ENCODE assay signal across 24 mouse cellular contexts in the genomic region with DNA sequence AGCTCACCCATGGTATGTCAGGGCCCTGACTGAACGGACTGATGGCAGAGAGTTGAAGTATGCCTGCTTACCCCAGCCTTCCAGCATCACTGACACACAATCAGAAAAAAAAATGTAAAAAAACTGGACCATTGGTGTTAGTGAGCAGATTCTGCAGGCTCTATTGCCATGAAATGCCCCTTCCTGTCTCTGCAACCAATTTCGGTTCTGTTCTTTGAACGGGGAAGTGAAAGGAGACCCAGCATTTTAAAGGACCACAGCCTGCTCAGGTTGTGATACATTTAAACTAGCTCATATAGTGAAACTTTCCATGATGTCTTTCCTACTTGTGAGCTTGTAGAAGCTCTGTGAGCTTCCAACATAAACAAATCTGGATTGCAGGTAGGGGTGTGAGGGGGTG.
"Had no signal": no experiment of that assay in that cellular context is flagged by ENCODE, and none has a peak within 500 bp of the region (broad histone marks: within the 10 kb centered on the region; RNA-seq: fewer than 3 reads in every experiment).

No protein-coding gene starts in this region.

- H3K36me3 ChIP-seq: heart, embryonic 10.5 days; heart, embryonic 12.5 days; hindbrain, embryonic 13.5 days; hindbrain, embryonic 15.5 days; kidney, embryonic 15.5 days; limb, embryonic 13.5 days; limb, embryonic 15.5 days; liver, embryonic 12.5 days had no signal

- DNase-seq: gastrocnemius, postnatal 14 days; gastrocnemius, postnatal 36 days; heart, adult 18-20 months; heart, postnatal 10 days; heart, postnatal 36 days; kidney, adult 11 months; kidney, adult 2 months; kidney, adult 9 months; kidney, postnatal 14 days; kidney, postnatal 36 days; layer of hippocampus, adult 9-11 months; layer of hippocampus, postnatal 36 days; left cerebral cortex, postnatal 4 days had no signal

- H3K27me3 ChIP-seq: heart, embryonic 12.5 days; hindbrain, embryonic 13.5 days; hindbrain, embryonic 15.5 days; kidney, embryonic 15.5 days; limb, embryonic 13.5 days; limb, embryonic 15.5 days; liver, embryonic 12.5 days had no signal

- H3K4me3 ChIP-seq: heart, embryonic 10.5 days; heart, embryonic 12.5 days; hindbrain, embryonic 13.5 days; hindbrain, embryonic 15.5 days; kidney, embryonic 15.5 days; limb, embryonic 13.5 days; limb, embryonic 15.5 days; liver, embryonic 12.5 days had no signal

- H3K9me3 ChIP-seq: heart, embryonic 10.5 days; heart, embryonic 12.5 days; hindbrain, embryonic 13.5 days; hindbrain, embryonic 15.5 days; kidney, embryonic 15.5 days; limb, embryonic 13.5 days; limb, embryonic 15.5 days; liver, embryonic 12.5 days had no signal

- H3K4me2 ChIP-seq: heart, embryonic 12.5 days; hindbrain, embryonic 13.5 days; hindbrain, embryonic 15.5 days; kidney, embryonic 15.5 days; limb, embryonic 13.5 days; limb, embryonic 15.5 days; liver, embryonic 12.5 days had no signal

- ATAC-seq: hindbrain, postnatal 0 days; intestine, embryonic 16.5 days; liver, embryonic 12.5 days had no signal

- H3K27ac ChIP-seq: heart, embryonic 10.5 days; hindbrain, embryonic 13.5 days; hindbrain, embryonic 15.5 days; hindbrain, postnatal 0 days; kidney, embryonic 15.5 days; kidney, postnatal 0 days; limb, embryonic 13.5 days; limb, embryonic 15.5 days; liver, embryonic 12.5 days had no signal

- H3K9ac ChIP-seq: heart, embryonic 12.5 days; hindbrain, embryonic 13.5 days; hindbrain, embryonic 15.5 days; kidney, embryonic 15.5 days; limb, embryonic 13.5 days; limb, embryonic 15.5 days; liver, embryonic 12.5 days had no signal

- H3K4me1 ChIP-seq: heart, embryonic 10.5 days; heart, embryonic 12.5 days; hindbrain, embryonic 13.5 days; hindbrain, embryonic 15.5 days; kidney, embryonic 15.5 days; limb, embryonic 13.5 days; limb, embryonic 15.5 days; liver, embryonic 12.5 days had no signal
